Mouse (Mus musculus) hindbrain, embryonic 16.5 days (tissue): Measurements from ENCODE around the gene Gm17334. TPM values are rescaled to one million over a fixed set of nuclear protein-coding genes. Genes with fewer than 3 reads are reported as not detected.

Experiments
- ATAC-seq: fragments of 200-750 bp; cut with Nextera tagmentation; 2 replicates; pipeline ENCODE4 v1.8.0; 2017; ENCODE audit warnings: moderate TSS enrichment, moderate library complexity
- H3K27ac ChIP-seq: fragments of 300-500 bp; sonication (generic); 2 replicates; pipeline ENCODE4 v1.5.1; 2014; ENCODE audit warnings: low read depth, mild to moderate bottlenecking, control low read depth, low read length, moderate library complexity
- H3K27me3 ChIP-seq: fragments of 300-500 bp; sonication (generic); replicated peaks from 2 replicates; pipeline ENCODE4 v1.6.1; 2014; ENCODE audit warnings: low read length; ENCODE audit not compliant: control insufficient read depth, insufficient read depth
- H3K36me3 ChIP-seq: fragments of 300-500 bp; sonication (generic); 2 replicates; pipeline ENCODE4 v1.6.1; 2014; ENCODE audit warnings: mild to moderate bottlenecking, low read length, moderate library complexity, mixed read lengths; ENCODE audit not compliant: control insufficient read depth, insufficient read depth
- H3K4me1 ChIP-seq: fragments of 300-500 bp; sonication (generic); 2 replicates; pipeline ENCODE4 v1.6.1; 2014; ENCODE audit warnings: low read depth, low read length; ENCODE audit not compliant: control insufficient read depth, insufficient read depth
- H3K4me2 ChIP-seq: fragments of 300-500 bp; sonication (generic); 2 replicates; pipeline ENCODE4 v1.6.1; 2014; ENCODE audit warnings: mild to moderate bottlenecking, low read length, control low read depth, moderate library complexity
- H3K4me3 ChIP-seq: fragments of 300-500 bp; sonication (generic); 2 replicates; pipeline ENCODE4 v1.5.1; 2014; ENCODE audit warnings: mild to moderate bottlenecking, low read length, control low read depth, moderate library complexity
- H3K9ac ChIP-seq: fragments of 300-500 bp; sonication (generic); 2 replicates; pipeline ENCODE4 v1.6.1; 2014; ENCODE audit warnings: low read depth, mild to moderate bottlenecking, control low read depth, low read length, moderate library complexity
- H3K9me3 ChIP-seq: fragments of 300-500 bp; sonication (generic); 2 replicates; pipeline ENCODE4 v1.6.1; 2014; ENCODE audit warnings: mild to moderate bottlenecking, low read length, moderate library complexity; ENCODE audit not compliant: control insufficient read depth
- WGBS: fragments of 180-500 bp; shearing (Covaris S2); extraction: QIAGEN DNeasy Blood & Tissue Kit; methylation state at CpG from one replicate; pipeline ENCODE4 v1.1.7; 2014; 5-methylcytosine and 5-hydroxymethylcytosine counted together
- microRNA-seq: library from miRNA; unstranded; fragments of <30 nt; microRNA quantifications from one replicate; pipeline ENCODE4, GENCODE M21; 2017
- polyA plus RNA-seq: library from polyadenylated mRNA; unstranded; fragments of >200 nt; fragmentation: Nextera tagmentation; extraction: Ambion mirVana; gene quantifications from 2 replicates; pipeline ENCODE4 v1.2.1, GENCODE M21; 2015

Gene Gm17334
- polyA plus RNA-seq, 1 experiment from 2014 or later = not detected

DNA sequence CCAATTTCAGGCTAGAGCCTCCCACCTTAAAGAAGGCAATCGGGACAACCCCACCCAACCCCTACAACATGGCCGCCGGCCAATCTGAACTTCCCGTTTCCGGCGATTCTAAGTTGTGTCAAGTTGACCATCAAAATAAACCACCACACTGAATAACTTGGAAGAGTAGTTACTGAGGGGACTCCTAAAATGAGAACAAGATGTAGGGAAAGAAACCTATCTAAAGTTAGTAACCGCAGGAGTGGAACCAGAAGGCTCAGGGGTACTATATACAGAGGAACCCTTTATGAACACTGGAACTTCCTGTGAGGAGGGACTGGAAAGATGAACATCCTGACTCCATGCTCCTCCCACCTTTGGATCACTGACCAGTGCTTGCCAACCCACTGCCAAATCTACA, 41.5 kb downstream of the Gm17334 start:
- H3K36me3 ChIP-seq = no peaks in the 10 kb centered on the region
- H3K27ac ChIP-seq = no peak overlapping the region
- H3K9me3 ChIP-seq = no peaks in the 10 kb centered on the region
- no peak overlapping the region for H3K4me3 ChIP-seq
- no peaks in the 10 kb centered on the region for H3K27me3 ChIP-seq
- H3K4me1 ChIP-seq = no peaks in the 10 kb centered on the region
- H3K4me2 ChIP-seq = no peak overlapping the region
- WGBS = 95% methylated on average over 7 of the region's 7 CpGs
- no peak for ATAC-seq
- H3K9ac ChIP-seq = no peak overlapping the region

Small RNA genes within 50 kb of the gene (microRNA-seq; reads per million reads assigned to microRNA genes)
- not detected for gene Mir7671

Other genes with a start within 250 kb of the Gm17334 start
- gene Kif3a, start 205.8 kb downstream of the Gm17334 start, polyA plus RNA-seq = 306 and 352 TPM in 2 replicates
- gene Il4, start 154.5 kb downstream of the Gm17334 start, polyA plus RNA-seq = 3.9 and 4.5 TPM in 2 replicates
- gene Il13, start 138.5 kb downstream of the Gm17334 start, polyA plus RNA-seq = not detected in 2 replicates
- 11.7 and 12.3 TPM in 2 replicates for gene Rad50, start 65.9 kb downstream of the Gm17334 start, polyA plus RNA-seq
- gene Il5, start 52.4 kb downstream of the Gm17334 start, polyA plus RNA-seq = not detected in 2 replicates
- gene Irf1, start 3.2 kb downstream of the Gm17334 start, polyA plus RNA-seq = 3.5 and 3.9 TPM in 2 replicates
- gene Gm12216, start 86.1 kb upstream of the Gm17334 start, polyA plus RNA-seq = 0.40 and 0.52 TPM in 2 replicates
- 11.1 and 12.4 TPM in 2 replicates for gene Slc22a5, start 118.5 kb upstream of the Gm17334 start, polyA plus RNA-seq
- 4.0 and 5.1 TPM in 2 replicates for gene Slc22a21, start 207.1 kb upstream of the Gm17334 start, polyA plus RNA-seq